Mouse (Mus musculus): ENCODE data around the gene Ttc21b.

- TF ChIP-seq CTCF (IDR thresholded peaks at IDR 0.05; ENCODE audit: borderline replicate concordance, insufficient read depth, low read depth, low read length) (no peak), POLR2A (IDR thresholded peaks at IDR 0.05; ENCODE audit: borderline replicate concordance, insufficient read depth, low read length) (no peak)
Observed at GRCm38 (mm10) chr2:66148654-66149230, 107.7 kb downstream of the Ttc21b start.
